Mouse (Mus musculus): ENCODE data around the gene Dnmt3a.

- TF ChIP-seq EP300 (IDR thresholded peaks at IDR 0.05): no peak
- no peak for TF ChIP-seq CTCF (IDR thresholded peaks at IDR 0.05)
Measured at GRCm38 (mm10) chr12:3777682-3778081, 28.1 kb upstream of the Dnmt3a start.

Measured in lung, postnatal 0 days (tissue).